Mouse (Mus musculus): ENCODE data around the gene Xpnpep3. TPM values are rescaled to one million over a fixed set of nuclear protein-coding genes. Genes with fewer than 3 reads are reported as not detected.

Xpnpep3 gene
- polyA plus RNA-seq, 1 experiment from 2014 or later = 8.6 TPM

DNA sequence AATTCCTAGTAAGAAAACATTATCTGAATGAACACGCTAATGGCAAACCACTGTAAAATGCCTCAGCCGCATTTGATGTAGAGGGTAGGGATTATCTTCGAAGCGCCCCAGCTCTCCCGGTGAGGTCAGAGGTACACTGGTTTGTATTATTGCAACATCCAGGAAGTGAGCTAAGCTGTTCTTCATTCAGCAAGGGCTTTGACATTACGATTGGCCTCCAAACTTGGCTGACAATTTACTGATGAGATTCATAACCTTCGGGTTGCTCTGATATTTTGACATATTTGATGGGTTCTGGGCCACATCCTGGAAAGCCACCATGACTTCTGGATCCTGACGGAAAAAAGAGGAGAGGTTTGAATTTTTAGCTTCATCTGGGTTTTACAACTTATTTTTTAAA, 34.7 kb upstream of the Xpnpep3 start:
- Histone ChIP-seq H3K4me2 (no peak overlapping the region), H3K27ac (no peak overlapping the region), H3K9ac (no peak overlapping the region), H3K4me3 (no peak overlapping the region), H3K36me3 (peaks cover 66% of the 10 kb centered on the region), H3K9me3 (no peaks in the 10 kb centered on the region), H3K27me3 (no peaks in the 10 kb centered on the region), H3K4me1 (replicated peaks) (peaks cover 10% of the 10 kb centered on the region)
- no peak for ATAC-seq (ENCODE audit: low FRiP score)
- WGBS = 93% methylated on average over 8 of the region's 8 CpGs

- Histone ChIP-seq H3K9me3 (no peaks in the 10 kb centered on the region), H3K4me1 (replicated peaks) (peaks cover 4% of the 10 kb centered on the region; the same call in 1 of the 2 replicates), H3K9ac (no peak overlapping the region), H3K27ac (no peak overlapping the region), H3K27me3 (no peaks in the 10 kb centered on the region), H3K36me3 (peaks cover 74% of the 10 kb centered on the region), H3K4me3 (no peak overlapping the region), H3K4me2 (no peak overlapping the region)
- WGBS = 85% methylated on average over 4 of the region's 4 CpGs
- no peak for ATAC-seq (ENCODE audit: low FRiP score)
Observed at GRCm38 (mm10) chr15:81366241-81366640, 33.7 kb upstream of the Xpnpep3 start.

DNA sequence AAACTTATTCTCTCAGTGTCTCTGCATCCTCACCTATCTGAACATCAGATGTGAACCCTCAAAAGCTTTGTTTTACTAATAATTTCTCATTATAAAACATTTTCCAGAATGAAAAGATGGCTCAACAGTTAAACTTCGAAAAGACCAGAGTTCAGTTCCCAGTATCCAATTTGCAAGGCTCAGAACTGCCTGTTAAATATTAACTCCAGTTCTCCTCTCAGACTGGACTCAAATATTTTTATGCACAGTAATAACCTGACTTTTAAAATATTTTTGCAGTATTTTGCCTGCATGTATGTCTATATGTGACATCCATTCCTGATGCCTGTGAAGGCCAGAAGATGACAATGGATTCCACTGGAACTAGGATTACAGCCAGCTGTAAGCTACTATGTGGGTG, 31.3 kb upstream of the Xpnpep3 start:
- Histone ChIP-seq H3K27me3 (no peaks in the 10 kb centered on the region), H3K27ac (no peak overlapping the region), H3K36me3 (peaks cover 86% of the 10 kb centered on the region), H3K9ac (no peak overlapping the region), H3K4me2 (no peak overlapping the region), H3K9me3 (no peaks in the 10 kb centered on the region), H3K4me3 (no peak overlapping the region), H3K4me1 (replicated peaks) (no peaks in the 10 kb centered on the region)
- WGBS = 97% methylated on average over 1 of the region's 1 CpGs
- ATAC-seq (ENCODE audit: low FRiP score) = no peak

- Histone ChIP-seq H3K4me3 (no peak overlapping the region), H3K9ac (no peak overlapping the region), H3K27me3 (no peaks in the 10 kb centered on the region), H3K27ac (no peak overlapping the region), H3K4me2 (no peak overlapping the region), H3K36me3 (peaks cover 84% of the 10 kb centered on the region), H3K9me3 (no peaks in the 10 kb centered on the region), H3K4me1 (replicated peaks) (no peaks in the 10 kb centered on the region)
- no peak for ATAC-seq (ENCODE audit: low FRiP score)
- 90% methylated on average over 1 of the region's 1 CpGs for WGBS
Observed at GRCm38 (mm10) chr15:81370356-81370755, 29.6 kb upstream of the Xpnpep3 start.

- H3K36me3 ChIP-seq = peaks cover 74% of the 10 kb centered on the region
- no peaks in the 10 kb centered on the region for H3K4me1 ChIP-seq (replicated peaks)
- no peak for ATAC-seq (ENCODE audit: low FRiP score)
- 93% methylated on average over 11 of the region's 11 CpGs for WGBS
- no peak overlapping the region for H3K4me2 ChIP-seq
- H3K4me3 ChIP-seq = no peak overlapping the region
- no peak overlapping the region for H3K9ac ChIP-seq
- no peak overlapping the region for H3K27ac ChIP-seq
- H3K27me3 ChIP-seq = no peaks in the 10 kb centered on the region
- H3K9me3 ChIP-seq = no peaks in the 10 kb centered on the region
Observed at GRCm38 (mm10) chr15:81374621-81375020, 25.3 kb upstream of the Xpnpep3 start.

- ATAC-seq (ENCODE audit: low FRiP score) = no peak
- Histone ChIP-seq H3K27me3 (no peaks in the 10 kb centered on the region), H3K9ac (no peak overlapping the region), H3K4me2 (no peak overlapping the region), H3K4me1 (replicated peaks) (no peaks in the 10 kb centered on the region), H3K36me3 (peaks cover 72% of the 10 kb centered on the region), H3K4me3 (no peak overlapping the region), H3K27ac (no peak overlapping the region), H3K9me3 (no peaks in the 10 kb centered on the region)
- 89% methylated on average over 2 of the region's 2 CpGs for WGBS
Observed at GRCm38 (mm10) chr15:81378845-81379244, 21.1 kb upstream of the Xpnpep3 start.

GRCm38 (mm10) chr15:81386327-81386726, 13.6 kb upstream of the Xpnpep3 start:
- H3K9ac ChIP-seq = no peak overlapping the region
- no peak overlapping the region for H3K4me3 ChIP-seq
- H3K27ac ChIP-seq = no peak overlapping the region
- over 99% methylated on average over 5 of the region's 5 CpGs for WGBS
- no peak overlapping the region for H3K4me2 ChIP-seq
- ATAC-seq (ENCODE audit: low FRiP score) = no peak
- peaks cover 91% of the 10 kb centered on the region for H3K36me3 ChIP-seq
- H3K9me3 ChIP-seq = no peaks in the 10 kb centered on the region
- no peaks in the 10 kb centered on the region for H3K4me1 ChIP-seq (replicated peaks)
- no peaks in the 10 kb centered on the region for H3K27me3 ChIP-seq

DNA sequence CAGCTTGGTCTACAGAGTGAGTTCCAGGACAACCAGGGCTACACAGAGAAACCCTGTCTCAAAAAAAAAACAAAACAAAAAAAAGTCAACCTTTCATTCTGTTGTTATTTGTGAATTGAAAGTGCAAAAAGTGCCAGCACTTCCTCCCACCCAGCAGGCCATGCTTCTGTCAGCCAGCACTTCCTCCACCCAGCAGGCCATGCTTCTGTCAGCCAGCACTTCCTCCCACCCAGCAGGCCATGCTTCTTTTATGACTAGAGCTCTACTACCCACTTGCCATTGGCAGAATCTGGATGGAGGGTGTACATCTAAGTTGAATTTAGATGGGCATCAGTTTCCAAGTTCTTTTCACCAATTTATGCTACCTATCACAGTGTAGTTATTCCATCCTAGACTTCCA, 6.9 kb upstream of the Xpnpep3 start:
- Histone ChIP-seq H3K9me3 (no peaks in the 10 kb centered on the region), H3K4me3 (no peak overlapping the region), H3K4me2 (no peak overlapping the region), H3K27me3 (no peaks in the 10 kb centered on the region), H3K9ac (no peak overlapping the region), H3K4me1 (replicated peaks) (peaks cover 15% of the 10 kb centered on the region), H3K36me3 (peaks cover 35% of the 10 kb centered on the region), H3K27ac (no peak overlapping the region)
- ATAC-seq (ENCODE audit: low FRiP score) = no peak

DNA sequence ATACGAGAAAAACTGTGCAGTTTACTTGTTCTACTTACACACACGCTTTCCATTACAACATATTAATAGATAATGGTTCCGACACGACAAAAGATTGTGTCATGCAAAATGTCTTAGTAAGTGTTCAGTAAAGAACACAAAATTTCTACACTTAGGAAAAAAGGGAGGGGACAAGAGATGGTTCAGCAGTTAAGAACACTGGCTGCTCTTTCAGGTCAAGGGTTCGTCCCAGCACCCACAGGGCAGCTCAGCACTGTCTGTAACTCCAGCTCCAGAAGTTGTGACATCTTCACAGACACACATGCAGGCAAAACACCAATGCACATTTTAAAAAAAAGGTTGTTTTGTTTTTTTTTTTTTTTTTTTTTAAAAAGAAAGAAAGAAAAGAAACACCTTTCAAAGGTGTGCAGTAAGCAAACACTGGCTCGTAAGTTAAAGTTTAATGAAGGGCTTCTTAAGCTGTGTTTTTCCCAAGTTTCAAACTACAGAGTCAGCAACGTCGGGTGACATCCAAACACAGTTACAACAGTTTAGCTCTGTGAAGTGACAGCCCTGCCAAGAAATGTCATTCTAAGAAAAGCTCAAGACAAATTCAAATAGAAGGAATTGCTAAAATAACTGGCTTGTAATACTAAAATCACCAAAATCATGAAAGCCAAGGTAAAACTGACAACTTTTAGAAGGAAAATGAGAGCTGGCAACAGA, 5.6 kb upstream of the Xpnpep3 start:
- no peaks in the 10 kb centered on the region for H3K27me3 ChIP-seq
- WGBS = 91% methylated on average over 8 of the region's 8 CpGs
- no peak overlapping the region for H3K27ac ChIP-seq
- H3K4me1 ChIP-seq (replicated peaks) = peaks cover 23% of the 10 kb centered on the region
- peaks cover 23% of the 10 kb centered on the region for H3K36me3 ChIP-seq
- no peak overlapping the region for H3K4me2 ChIP-seq
- H3K4me3 ChIP-seq = no peak overlapping the region
- ATAC-seq (ENCODE audit: low FRiP score) = no peak
- H3K9ac ChIP-seq = no peak overlapping the region
- no peaks in the 10 kb centered on the region for H3K9me3 ChIP-seq

GRCm38 (mm10) chr15:81398189-81398588, 1.7 kb upstream of the Xpnpep3 start:
- Histone ChIP-seq H3K36me3 (no peaks in the 10 kb centered on the region), H3K4me1 (replicated peaks) (peaks cover 34% of the 10 kb centered on the region), H3K4me3 (peak overlapping the region; percentile 96), H3K9ac (peak overlapping the region; percentile 92), H3K27ac (no peak overlapping the region), H3K27me3 (no peaks in the 10 kb centered on the region), H3K9me3 (no peaks in the 10 kb centered on the region), H3K4me2 (peak overlapping the region; percentile 81)
- ATAC-seq (ENCODE audit: low FRiP score) = no peak

DNA sequence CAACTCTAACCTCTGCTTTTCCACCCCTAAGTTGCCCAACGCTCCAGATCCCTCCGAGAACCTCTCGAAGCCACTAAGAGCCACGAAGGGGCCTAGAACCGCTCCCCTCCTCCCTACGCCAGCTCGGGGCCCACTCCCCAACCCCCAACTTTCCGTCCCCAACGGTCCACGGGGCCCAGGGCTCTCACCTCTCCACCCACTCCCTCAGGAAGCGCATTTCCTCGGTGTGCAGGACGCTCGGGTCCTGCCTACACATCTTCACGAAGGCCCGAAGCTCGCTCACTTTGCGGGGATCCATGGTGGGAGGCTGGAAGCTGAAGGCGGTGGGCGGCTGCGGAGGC, 671 bp upstream of the Xpnpep3 start:
- H3K36me3 ChIP-seq = no peaks in the 10 kb centered on the region
- peak overlapping the region; percentile 96 for H3K4me3 ChIP-seq
- WGBS = under 1% methylated on average over 21 of the region's 21 CpGs
- no peaks in the 10 kb centered on the region for H3K27me3 ChIP-seq
- peak overlapping the region; percentile 96 for H3K27ac ChIP-seq
- peak; percentile 86; the same call in 1 of the 2 replicates for ATAC-seq (ENCODE audit: low FRiP score)
- peak overlapping the region; percentile 92 for H3K9ac ChIP-seq
- peak overlapping the region; percentile 81 for H3K4me2 ChIP-seq
- H3K4me1 ChIP-seq (replicated peaks) = peaks cover 34% of the 10 kb centered on the region
- no peaks in the 10 kb centered on the region for H3K9me3 ChIP-seq

DNA sequence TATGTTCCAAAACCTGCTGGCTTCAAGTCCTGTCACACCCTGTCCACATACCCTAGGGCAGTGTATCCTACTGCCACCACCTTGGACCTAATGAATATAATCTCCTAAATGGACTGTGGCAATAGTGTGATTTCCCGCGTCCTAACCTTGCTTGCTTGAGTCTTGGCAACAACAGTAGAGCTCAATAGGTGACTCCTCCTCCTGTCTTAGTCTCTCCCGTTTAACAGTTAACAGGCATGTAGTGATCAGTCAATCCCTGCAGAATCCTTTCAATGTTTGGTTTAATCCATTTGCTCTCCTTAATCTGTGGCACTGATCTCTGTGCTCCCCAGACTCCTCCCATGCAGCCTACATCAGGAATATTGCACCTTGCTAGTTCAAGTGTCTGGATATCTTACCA, 5.1 kb downstream of the Xpnpep3 start:
- Histone ChIP-seq H3K4me2 (no peak overlapping the region), H3K27ac (no peak overlapping the region), H3K4me1 (replicated peaks) (peaks cover 12% of the 10 kb centered on the region), H3K9me3 (no peaks in the 10 kb centered on the region), H3K36me3 (no peaks in the 10 kb centered on the region), H3K4me3 (no peak overlapping the region), H3K9ac (no peak overlapping the region), H3K27me3 (no peaks in the 10 kb centered on the region)
- ATAC-seq (ENCODE audit: low FRiP score) = no peak
- 87% methylated on average over 3 of the region's 3 CpGs for WGBS

DNA sequence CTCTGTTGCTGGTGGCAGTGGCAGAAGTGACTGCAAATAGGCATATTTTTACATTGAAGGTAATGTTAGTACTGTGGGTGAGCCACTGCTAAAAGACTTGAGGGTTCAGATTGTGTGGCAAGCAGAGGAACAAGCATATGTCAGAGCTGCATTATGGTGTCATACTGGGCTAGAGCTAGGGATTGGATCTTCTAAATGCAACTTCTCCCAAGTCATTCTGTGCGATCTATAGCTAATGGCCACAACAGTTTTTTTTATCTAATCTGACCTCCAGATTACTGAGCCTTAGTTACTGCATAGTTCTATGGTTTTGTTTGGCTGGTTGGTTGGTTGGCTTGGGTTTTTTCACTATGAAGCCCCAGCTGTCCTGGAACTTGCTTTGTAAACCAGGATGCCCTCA, 8.3 kb downstream of the Xpnpep3 start, which contains the start of gene Dnajb7:
Dnajb7 (minus strand) TSS at position 101 of the 400 bp plus-strand sequence.
- H3K4me1 ChIP-seq (replicated peaks) = no peaks in the 10 kb centered on the region
- H3K9ac ChIP-seq = no peak within 1 kb of the TSS
- no peak within 1 kb of the TSS for H3K4me3 ChIP-seq
- 90% methylated on average over 1 of the region's 1 CpGs for WGBS
- no peak for ATAC-seq (ENCODE audit: low FRiP score)
- H3K27me3 ChIP-seq = no peaks in the 10 kb centered on the region
- H3K27ac ChIP-seq = no peak within 1 kb of the TSS
- H3K4me2 ChIP-seq = no peak within 1 kb of the TSS
- H3K36me3 ChIP-seq = no peaks in the 10 kb centered on the region
- H3K9me3 ChIP-seq = no peaks in the 10 kb centered on the region
